Mouse (Mus musculus) small intestine, adult 2 months (tissue): Measurements from ENCODE around the gene Mst1r.

ENCODE experiments used
- CTCF ChIP-seq: fragments of 200-500 bp; IDR thresholded peaks from 2 replicates; pipeline ENCODE4 v1.5.1; 2012; ENCODE audit warnings: low read depth, mild to moderate bottlenecking, control low read depth, inconsistent platforms, low read length, moderate library complexity, mixed read lengths; ENCODE audit not compliant: insufficient replicate concordance, insufficient read length; ENCODE audit errors: extremely low read depth
- POLR2A ChIP-seq: fragments of 200-500 bp; IDR thresholded peaks from 2 replicates; pipeline ENCODE4 v1.6.1; 2012; ENCODE audit warnings: low read depth, mild to moderate bottlenecking, control low read depth, inconsistent platforms, low read length, moderate library complexity

DNA sequence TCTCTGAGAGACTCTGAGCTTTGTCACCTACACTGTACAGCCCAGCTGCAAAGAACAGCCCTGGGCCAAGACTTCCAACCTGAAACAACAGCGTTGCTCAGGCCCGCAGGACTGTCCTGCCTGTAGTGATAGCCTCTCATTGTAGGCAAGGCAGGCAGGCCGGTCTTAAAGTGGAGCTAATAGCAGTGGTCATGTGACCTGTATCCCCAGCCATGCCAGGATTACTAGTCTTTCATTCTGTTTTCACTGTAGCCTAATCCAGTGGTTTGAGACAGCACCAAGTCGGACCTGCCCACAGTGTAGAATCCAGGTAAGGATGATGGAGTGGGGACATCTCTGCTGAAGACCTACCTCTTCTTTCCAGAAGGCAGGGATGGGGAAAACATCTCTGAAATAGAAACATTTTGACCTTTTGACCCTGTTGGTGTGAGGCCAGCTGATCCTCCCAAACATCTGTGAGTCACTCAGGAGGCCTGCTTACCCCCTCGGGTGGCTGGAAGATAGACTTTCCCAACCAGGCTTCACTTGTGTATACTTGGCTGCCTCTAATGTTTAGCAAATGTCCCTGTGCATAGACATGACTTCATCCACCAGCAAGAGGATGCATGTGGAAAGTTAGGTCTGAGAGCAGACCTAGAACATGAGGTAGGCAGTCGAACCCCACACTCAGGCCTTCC is 49.1 kb downstream of the Mst1r start:
- TF ChIP-seq CTCF = no peak
- TF ChIP-seq POLR2A = no peak
